Mouse (Mus musculus): ENCODE measurements around the gene Jak1.

DNA sequence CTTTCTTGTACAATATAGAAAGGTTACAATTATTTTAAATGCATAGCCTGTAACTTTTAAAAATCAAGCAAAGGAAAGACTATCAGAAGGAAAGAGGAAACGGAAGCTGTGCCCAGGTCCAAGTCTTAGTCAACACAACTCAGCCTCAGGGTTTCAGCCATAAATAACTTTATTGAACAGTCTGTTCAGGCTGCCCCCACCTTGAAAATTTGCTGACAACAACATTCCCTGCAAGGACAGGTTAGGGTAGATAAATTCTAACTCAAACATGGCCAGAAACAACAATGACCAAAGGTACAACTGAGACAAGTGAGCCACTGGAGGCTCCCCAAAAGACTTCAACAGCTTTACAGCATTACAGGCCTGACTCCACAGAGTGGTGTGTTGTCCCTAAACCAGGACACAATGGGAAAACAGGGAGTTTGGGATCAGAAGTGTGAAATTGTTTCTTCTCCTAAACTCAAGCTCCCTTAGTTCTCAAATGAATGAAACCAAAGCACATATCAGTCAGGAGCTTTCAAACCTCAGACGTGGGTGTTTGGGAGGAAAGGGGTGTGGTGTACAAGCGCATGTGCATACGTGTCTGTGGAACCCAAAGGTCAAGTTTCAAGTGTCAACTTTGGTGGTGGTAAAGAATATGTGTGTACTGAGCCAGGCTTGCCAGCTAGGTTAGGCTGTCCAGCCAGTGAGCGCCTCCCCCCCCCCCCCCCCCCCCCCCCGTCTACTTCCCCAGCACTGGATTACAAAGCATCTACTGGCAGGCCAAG, 14.9 kb downstream of the Jak1 start:
- no peak for TF ChIP-seq CTCF (IDR thresholded peaks at IDR 0.05; ENCODE audit: insufficient read depth, low read length)
- no peak for TF ChIP-seq POLR2A (IDR thresholded peaks at IDR 0.05; ENCODE audit: borderline replicate concordance, extremely low read depth, low read depth, low read length)

Data from lung, adult 2 months (tissue).